Mouse (Mus musculus) splenic B cell, adult 2 months (primary cell): ENCODE results near the gene Umodl1.

Experiments
- DNase-seq: peaks from one replicate; pipeline ENCODE4 v3.0.0-alpha.2; 2011; ENCODE audit warnings: low read depth, low spot score
- H3K27me3 ChIP-seq: 2 replicates; pipeline ENCODE4 v1.6.1; 2012; ENCODE audit warnings: mild to moderate bottlenecking, low read length, moderate library complexity, mixed read lengths; ENCODE audit not compliant: control insufficient read depth, poor library complexity, insufficient read depth, severe bottlenecking
- H3K36me3 ChIP-seq: 2 replicates; pipeline ENCODE4 v1.6.1; 2012; ENCODE audit warnings: mild to moderate bottlenecking, low read length, moderate library complexity, mixed read lengths; ENCODE audit not compliant: control insufficient read depth, poor library complexity, insufficient read depth, severe bottlenecking

The Umodl1 gene

GRCm38 (mm10) chr17:31019505-31019904 lies 65.1 kb downstream of the Umodl1 start:
- peak; percentile 85 for DNase-seq

GRCm38 (mm10) chr17:31020078-31020477 lies 65.6 kb downstream of the Umodl1 start:
- DNase-seq = no peak
- Histone ChIP-seq H3K27me3 (no peaks in the 10 kb centered on the region), H3K36me3 (no peaks in the 10 kb centered on the region)

More at GRCm38 (mm10) chr17:31019505-31019904, 65.1 kb downstream of the Umodl1 start:
- Histone ChIP-seq H3K27me3 (no peaks in the 10 kb centered on the region), H3K36me3 (no peaks in the 10 kb centered on the region)

- H3K36me3 ChIP-seq = no peaks in the 10 kb centered on the region
- no peak for DNase-seq
Observed at GRCm38 (mm10) chr17:31021276-31021675, 66.8 kb downstream of the Umodl1 start.

GRCm38 (mm10) chr17:31024125-31024781 lies 69.8 kb downstream of the Umodl1 start:
- Histone ChIP-seq H3K27me3 (no peaks in the 10 kb centered on the region), H3K36me3 (no peaks in the 10 kb centered on the region)
- no peak for DNase-seq

More at GRCm38 (mm10) chr17:31021276-31021675, 66.8 kb downstream of the Umodl1 start:
- H3K27me3 ChIP-seq = no peaks in the 10 kb centered on the region

- no peak for DNase-seq
- Histone ChIP-seq H3K27me3 (no peaks in the 10 kb centered on the region), H3K36me3 (no peaks in the 10 kb centered on the region)
Observed at GRCm38 (mm10) chr17:31024782-31025125, 70.3 kb downstream of the Umodl1 start.

- Histone ChIP-seq H3K27me3 (no peaks in the 10 kb centered on the region), H3K36me3 (no peaks in the 10 kb centered on the region)
- DNase-seq = no peak
Observed at GRCm38 (mm10) chr17:31026986-31027385, 72.5 kb downstream of the Umodl1 start.

- Histone ChIP-seq H3K36me3 (no peaks in the 10 kb centered on the region), H3K27me3 (no peaks in the 10 kb centered on the region)
- DNase-seq = no peak
Observed at GRCm38 (mm10) chr17:31027723-31028122, 73.3 kb downstream of the Umodl1 start.

GRCm38 (mm10) chr17:31028821-31029370 lies 74.5 kb downstream of the Umodl1 start:
- no peak for DNase-seq
- Histone ChIP-seq H3K36me3 (no peaks in the 10 kb centered on the region), H3K27me3 (no peaks in the 10 kb centered on the region)

- H3K36me3 ChIP-seq = no peaks in the 10 kb centered on the region
- no peak for DNase-seq
- no peaks in the 10 kb centered on the region for H3K27me3 ChIP-seq
Observed at GRCm38 (mm10) chr17:31029407-31029806, 75.0 kb downstream of the Umodl1 start.

GRCm38 (mm10) chr17:31032341-31032740 lies 77.9 kb downstream of the Umodl1 start:
- Histone ChIP-seq H3K27me3 (no peaks in the 10 kb centered on the region), H3K36me3 (no peaks in the 10 kb centered on the region)
- no peak for DNase-seq

GRCm38 (mm10) chr17:31033251-31033650 lies 78.8 kb downstream of the Umodl1 start:
- no peaks in the 10 kb centered on the region for H3K36me3 ChIP-seq
- no peaks in the 10 kb centered on the region for H3K27me3 ChIP-seq

GRCm38 (mm10) chr17:31034165-31034564 lies 79.7 kb downstream of the Umodl1 start:
- no peak for DNase-seq
- no peaks in the 10 kb centered on the region for H3K36me3 ChIP-seq
- no peaks in the 10 kb centered on the region for H3K27me3 ChIP-seq

More at GRCm38 (mm10) chr17:31033251-31033650, 78.8 kb downstream of the Umodl1 start:
- no peak for DNase-seq

- Histone ChIP-seq H3K27me3 (no peaks in the 10 kb centered on the region), H3K36me3 (no peaks in the 10 kb centered on the region)
- no peak for DNase-seq
Observed at GRCm38 (mm10) chr17:31034674-31035356, 80.4 kb downstream of the Umodl1 start.

GRCm38 (mm10) chr17:31036168-31036876 lies 81.9 kb downstream of the Umodl1 start:
- Histone ChIP-seq H3K36me3 (no peaks in the 10 kb centered on the region), H3K27me3 (no peaks in the 10 kb centered on the region)
- DNase-seq = no peak

- DNase-seq = no peak
- no peaks in the 10 kb centered on the region for H3K36me3 ChIP-seq
- no peaks in the 10 kb centered on the region for H3K27me3 ChIP-seq
Observed at GRCm38 (mm10) chr17:31037331-31037730, 82.9 kb downstream of the Umodl1 start.
